Mouse (Mus musculus) Patski (cell line): ENCODE results near the gene Ppox. TPM values are rescaled to one million over a fixed set of nuclear protein-coding genes. Genes with fewer than 3 reads are reported as not detected.
A peak's percentile ranks its signal among the peaks of the same experiment; 100 is the strongest.

Experiments used
- ATAC-seq: fragments of 100-300 bp; one replicate; pipeline ENCODE4 v1.8.0; 2021
- CTCF ChIA-PET: fragments of 350-600 bp; sonication (Branson Sonifier 250); formaldehyde crosslinking; loops from one replicate; lab custom pipeline; 2022; ENCODE audit warnings: inconsistent platforms; lab: Charles Lee
- POLR2A ChIA-PET: fragments of 350-600 bp; sonication (Branson Sonifier 250); formaldehyde crosslinking; loops from one replicate; lab custom pipeline; 2022; ENCODE audit warnings: antibody characterized with exemption, inconsistent platforms; lab: Charles Lee
- DNase-seq: peaks from one replicate; pipeline ENCODE4 v3.0.0-alpha.2; 2011; ENCODE audit warnings: low read depth, low spot score
- H3K27me3 ChIP-seq: fragments of 371-371 bp; one replicate; pipeline ENCODE4 v1.5.1; 2021
- CTCF ChIP-seq: fragments of 100-300 bp; IDR thresholded peaks from one replicate; pipeline ENCODE4 v1.5.1; 2021
- in situ Hi-C: fragments of 300-500 bp; cut with MboI; formaldehyde crosslinking; loops from 3 replicates; pipeline ENCODE4 v1.11.1; 2018; ENCODE audit warnings: low pct_unique_long_range_greater_than_20kb, mixed read lengths
- polyA plus RNA-seq: library from polyadenylated mRNA; unstranded; gene quantifications from one replicate; pipeline ENCODE4 v1.2.3, GENCODE M21; 2021

Gene Ppox
- polyA plus RNA-seq, 1 experiment from 2014 or later: 41.9 TPM

GRCm38 (mm10) chr1:171270573-171270900 is 10.4 kb downstream of the Ppox start:
- in situ Hi-C loops: loop anchor here (25.0 kb wide), 1 partner anchor 383 kb away; the partner anchor contains the start of genes Dusp12 and Gm26620
- no peak for TF ChIP-seq CTCF
- H3K27me3 ChIP-seq: no peaks in the 10 kb centered on the region
- ChIA-PET POLR2A (interaction anchor here (0.5 to 2.2 kb wide), 8 partner anchors 16 to 193 kb away, joined by 3 to 13 read pairs (median 4); partner anchors contain the start of genes Ndufs2 and Usp21), CTCF (interaction anchor here (1.2 to 3.2 kb wide), 4 partner anchors 11 to 159 kb away, joined by 3 to 17 read pairs (median 5); partner anchors contain the start of gene Ppox)
- ATAC-seq (peak; percentile 24), DNase-seq (no peak)

GRCm38 (mm10) chr1:171269848-171270572 is 11.0 kb downstream of the Ppox start, which contains the start of gene B4galt3:
B4galt3 (plus strand) TSS chr1:171270328.
- TF ChIP-seq CTCF: no peak
- ChIA-PET POLR2A (interaction anchor here (0.5 to 2.2 kb wide), 8 partner anchors 17 to 158 kb away, joined by 3 to 13 read pairs (median 4); partner anchors contain the start of genes Ndufs2 and Usp21), CTCF (interaction anchor here (1.2 to 3.2 kb wide), 4 partner anchors 12 to 159 kb away, joined by 3 to 17 read pairs (median 5); partner anchors contain the start of gene Ppox)
- ATAC-seq (peak; percentile 94), DNase-seq (no peak)
- no peaks in the 10 kb centered on the region for H3K27me3 ChIP-seq
- in situ Hi-C loops: loop anchor here (25.0 kb wide), 1 partner anchor 383 kb away; the partner anchor contains the start of genes Dusp12 and Gm26620

- ATAC-seq: no peak
- no peak for DNase-seq
- in situ Hi-C loops: loop anchor here (25.0 kb wide), 1 partner anchor 381 kb away; the partner anchor contains the start of genes Dusp12 and Gm26620
- CTCF ChIA-PET: interaction anchor here (0.9 kb wide), 1 partner anchor 122 kb away, joined by 3 read pairs; no protein-coding TSS in a partner anchor
- H3K27me3 ChIP-seq: no peaks in the 10 kb centered on the region
- POLR2A ChIA-PET: no interaction called here
- TF ChIP-seq CTCF: no peak
Observed at GRCm38 (mm10) chr1:171268341-171268740, 12.6 kb downstream of the Ppox start.

- no peaks in the 10 kb centered on the region for H3K27me3 ChIP-seq
- no peak for TF ChIP-seq CTCF
- DNase-seq: no peak
- ChIA-PET CTCF (interaction anchor here (1.1 kb wide), 2 partner anchors 14 to 15 kb away, joined by 3 read pairs; partner anchors contain the start of gene Ppox), POLR2A (no interaction called here)
- in situ Hi-C loops: loop anchor here (25.0 kb wide), 1 partner anchor 379 kb away; the partner anchor contains the start of genes Dusp12 and Gm26620
- ATAC-seq: no peak
Observed at GRCm38 (mm10) chr1:171265971-171266744, 14.8 kb downstream of the Ppox start.

GRCm38 (mm10) chr1:171263666-171264461 is 17.1 kb downstream of the Ppox start:
- no peak for TF ChIP-seq CTCF
- H3K27me3 ChIP-seq: no peaks in the 10 kb centered on the region
- ATAC-seq: no peak
- CTCF ChIA-PET: interaction anchor here (0.6 to 2.1 kb wide), 4 partner anchors 18 to 148 kb away, joined by 3 to 11 read pairs (median 4); partner anchors contain the start of genes Ppox and Tomm40l
- POLR2A ChIA-PET: interaction anchor here (0.9 kb wide), 2 partner anchors 9 to 12 kb away, joined by 3 to 6 read pairs; no protein-coding TSS in a partner anchor
- no peak for DNase-seq
- in situ Hi-C loops: loop anchor here (25.0 kb wide), 1 partner anchor 377 kb away; the partner anchor contains the start of genes Dusp12 and Gm26620

- DNase-seq: no peak
- ChIA-PET POLR2A (interaction anchor here (0.6 to 0.9 kb wide), 3 partner anchors 10 to 20 kb away, joined by 3 to 6 read pairs (median 4); no protein-coding TSS in a partner anchor), CTCF (interaction anchor here (0.6 to 2.1 kb wide), 7 partner anchors 9 to 147 kb away, joined by 3 to 11 read pairs (median 4); partner anchors contain the start of genes Adamts4, Ndufs2, Ppox and Tomm40l)
- in situ Hi-C loops: loop anchor here (25.0 kb wide), 1 partner anchor 376 kb away; the partner anchor contains the start of genes Dusp12 and Gm26620
- ATAC-seq: peak; percentile 55
- H3K27me3 ChIP-seq: no peaks in the 10 kb centered on the region
- no peak for TF ChIP-seq CTCF
Observed at GRCm38 (mm10) chr1:171263185-171263611, 17.8 kb downstream of the Ppox start.

GRCm38 (mm10) chr1:171262594-171263130 is 18.3 kb downstream of the Ppox start:
- TF ChIP-seq CTCF: peak; percentile 18
- in situ Hi-C loops: loop anchor here (25.0 kb wide), 1 partner anchor 375 kb away; the partner anchor contains the start of genes Dusp12 and Gm26620
- POLR2A ChIA-PET: interaction anchor here (0.6 to 1.4 kb wide), 4 partner anchors 10 to 35 kb away, joined by 3 to 4 read pairs (median 3); no protein-coding TSS in a partner anchor
- DNase-seq: no peak
- CTCF ChIA-PET: interaction anchor here (1.0 to 2.1 kb wide), 7 partner anchors 8 to 147 kb away, joined by 3 to 11 read pairs (median 4); partner anchors contain the start of genes Adamts4, Ndufs2 and Ppox
- ATAC-seq: peak; percentile 38
- no peaks in the 10 kb centered on the region for H3K27me3 ChIP-seq

- DNase-seq: no peak
- H3K27me3 ChIP-seq: no peaks in the 10 kb centered on the region
- in situ Hi-C loops: loop anchor here (25.0 kb wide), 1 partner anchor 373 kb away; the partner anchor contains the start of genes Dusp12 and Gm26620
- ATAC-seq: no peak
- POLR2A ChIA-PET: no interaction called here
- no peak for TF ChIP-seq CTCF
- CTCF ChIA-PET: interaction anchor here (0.6 to 0.7 kb wide), 2 partner anchors 13 to 142 kb away, joined by 3 read pairs; no protein-coding TSS in a partner anchor
Observed at GRCm38 (mm10) chr1:171260316-171260715, 20.7 kb downstream of the Ppox start.
